Mouse (Mus musculus) hindbrain, postnatal 0 days (tissue): Measurements from ENCODE around the gene Mrps33. TPM values are rescaled to one million over a fixed set of nuclear protein-coding genes. Genes with fewer than 3 reads are reported as not detected.

ENCODE experiments used
- ATAC-seq: fragments of 200-750 bp; cut with Nextera tagmentation; 2 replicates; pipeline ENCODE4 v1.8.0; 2017; ENCODE audit warnings: mild to moderate bottlenecking, moderate TSS enrichment, moderate library complexity
- DNase-seq: peaks from one replicate; pipeline ENCODE4 v3.0.0-alpha.2; 2015; ENCODE audit warnings: low spot score
- H3K27ac ChIP-seq: fragments of 300-500 bp; sonication (generic); 2 replicates; pipeline ENCODE4 v1.5.1; 2014; ENCODE audit warnings: mild to moderate bottlenecking
- H3K27me3 ChIP-seq: fragments of 300-500 bp; sonication (generic); 2 replicates; pipeline ENCODE4 v1.6.1; 2014; ENCODE audit warnings: low read length, mixed read lengths; ENCODE audit not compliant: insufficient read depth
- H3K36me3 ChIP-seq: fragments of 300-500 bp; sonication (generic); 2 replicates; pipeline ENCODE4 v1.6.1; 2014; ENCODE audit warnings: low read length, mixed read lengths; ENCODE audit not compliant: insufficient read depth
- H3K4me1 ChIP-seq: fragments of 300-500 bp; sonication (generic); 2 replicates; pipeline ENCODE4 v1.6.1; 2014; ENCODE audit warnings: antibody characterized with exemption, low read length, mixed read lengths; ENCODE audit not compliant: insufficient read depth
- H3K4me2 ChIP-seq: fragments of 300-500 bp; sonication (generic); 2 replicates; pipeline ENCODE4 v1.6.1; 2014; ENCODE audit warnings: low read depth, mild to moderate bottlenecking, low read length, moderate library complexity, mixed read lengths
- H3K4me3 ChIP-seq: fragments of 300-500 bp; sonication (generic); 2 replicates; pipeline ENCODE4 v1.5.1; 2014; ENCODE audit warnings: low read length
- H3K9ac ChIP-seq: fragments of 300-500 bp; sonication (generic); replicated peaks from 2 replicates; pipeline ENCODE4 v1.6.1; 2014; ENCODE audit warnings: mild to moderate bottlenecking, low read length, moderate library complexity, mixed read lengths
- H3K9me3 ChIP-seq: fragments of 300-500 bp; sonication (generic); 2 replicates; pipeline ENCODE4 v1.6.1; 2016; ENCODE audit warnings: low read length, mixed read lengths
- CTCF ChIP-seq: IDR thresholded peaks from 2 replicates; pipeline ENCODE4 v1.5.1; 2016; ENCODE audit warnings: antibody characterized with exemption, control low read depth, low read depth
- WGBS: fragments of 180-500 bp; shearing (Covaris S2); extraction: QIAGEN DNeasy Blood & Tissue Kit; methylation state at CpG from one replicate; pipeline ENCODE4 v1.1.7; 2014; 5-methylcytosine and 5-hydroxymethylcytosine counted together
- polyA plus RNA-seq: library from polyadenylated mRNA; unstranded; fragments of >200 nt; fragmentation: Nextera tagmentation; extraction: Ambion mirVana; gene quantifications from 2 replicates; pipeline ENCODE4 v1.2.1, GENCODE M21; 2015
- total RNA-seq: library from RNA; depleted of rRNA; stranded (reverse); fragments of >200 nt; gene quantifications from 2 replicates; pipeline ENCODE4 v1.2.3, GENCODE M21; 2014

Gene Mrps33
- total and polyA plus RNA-seq, 2 experiments from 2014 or later: 29.3 to 205 TPM

DNA sequence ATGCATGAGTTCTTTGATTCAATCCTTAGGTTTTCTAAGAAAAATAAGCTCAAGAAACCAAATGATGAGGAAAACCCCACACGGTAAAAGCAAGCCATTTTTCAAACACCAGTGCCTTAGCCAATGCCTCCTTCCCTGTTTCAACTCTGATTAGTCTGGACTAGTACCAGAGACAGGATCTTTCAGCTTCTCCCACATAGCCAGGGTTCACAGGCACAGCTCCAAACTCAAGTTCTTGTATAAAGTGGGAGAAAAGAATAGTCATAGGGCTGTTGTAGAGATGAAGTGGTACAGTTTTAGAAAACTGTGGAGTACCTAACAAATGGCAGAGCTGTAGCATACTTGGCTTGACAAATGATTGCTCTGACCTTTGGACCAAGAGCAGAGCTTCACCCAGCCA lies 14.6 kb downstream of the Mrps33 start:
- H3K9me3 ChIP-seq: peaks cover 4% of the 10 kb centered on the region; the same call in 1 of the 2 replicates
- H3K4me1 ChIP-seq: no peaks in the 10 kb centered on the region
- no peak overlapping the region for H3K27ac ChIP-seq
- no peak for TF ChIP-seq CTCF
- H3K36me3 ChIP-seq: peaks cover 6% of the 10 kb centered on the region; the same call in 1 of the 2 replicates
- 69% methylated on average over 1 of the region's 1 CpGs for WGBS
- ATAC-seq: no peak
- DNase-seq: no peak
- no peak overlapping the region for H3K9ac ChIP-seq
- H3K4me2 ChIP-seq: no peak overlapping the region
- no peak overlapping the region for H3K4me3 ChIP-seq
- H3K27me3 ChIP-seq: no peaks in the 10 kb centered on the region

- no peaks in the 10 kb centered on the region for H3K36me3 ChIP-seq
- 0 out of 2 replicates have a peak, but pooled peaks cover 6% of the 10 kb centered on the region for H3K4me1 ChIP-seq
- 49% methylated on average over 5 of the region's 5 CpGs for WGBS
- H3K4me3 ChIP-seq: no peak overlapping the region
- ATAC-seq (no peak; the same call in 1 of the 2 replicates), DNase-seq (no peak)
- H3K9ac ChIP-seq: no peak overlapping the region
- TF ChIP-seq CTCF: no peak
- H3K27ac ChIP-seq: no peak overlapping the region
- no peak overlapping the region for H3K4me2 ChIP-seq
- no peaks in the 10 kb centered on the region for H3K27me3 ChIP-seq
- no peaks in the 10 kb centered on the region for H3K9me3 ChIP-seq
These were observed 19.0 kb downstream of the Mrps33 start for GRCm38 (mm10) chr6:39791806-39792205.

GRCm38 (mm10) chr6:39788408-39788807 lies 22.4 kb downstream of the Mrps33 start:
- Histone ChIP-seq H3K27ac (no peak overlapping the region), H3K36me3 (no peaks in the 10 kb centered on the region), H3K9me3 (no peaks in the 10 kb centered on the region), H3K4me2 (no peak overlapping the region), H3K9ac (no peak overlapping the region), H3K27me3 (no peaks in the 10 kb centered on the region), H3K4me3 (no peak overlapping the region), H3K4me1 (0 out of 2 replicates have a peak, but pooled peaks cover 6% of the 10 kb centered on the region)
- ATAC-seq (no peak), DNase-seq (no peak)
- TF ChIP-seq CTCF: no peak

DNA sequence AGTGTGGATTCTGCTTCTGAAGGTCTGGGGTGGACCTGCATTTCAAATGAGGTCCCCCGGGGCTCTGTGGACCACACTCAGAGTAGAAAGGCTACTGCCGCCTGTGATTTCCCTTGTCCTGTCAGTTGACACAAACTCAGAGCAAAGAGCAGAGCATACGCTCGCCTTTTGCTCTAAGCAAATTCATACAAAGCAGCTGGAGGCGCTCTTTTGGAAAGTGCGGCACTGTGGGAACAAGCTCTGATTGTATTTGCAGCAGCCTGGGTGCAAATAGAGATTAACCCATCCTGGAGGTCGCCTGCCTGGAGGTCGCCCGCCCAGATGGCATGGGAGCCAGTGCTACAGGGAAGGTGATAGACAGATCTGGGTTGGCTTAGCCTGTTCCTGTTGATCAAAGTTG lies 23.0 kb downstream of the Mrps33 start:
- H3K9ac ChIP-seq: no peak overlapping the region
- no peaks in the 10 kb centered on the region for H3K9me3 ChIP-seq
- H3K27ac ChIP-seq: no peak overlapping the region
- no peak overlapping the region for H3K4me3 ChIP-seq
- peak overlapping the region; percentile 21; the same call in 1 of the 2 replicates for H3K4me2 ChIP-seq
- WGBS: 13% methylated on average over 9 of the region's 9 CpGs
- ATAC-seq: peak; percentile 90
- peak; percentile 60 for DNase-seq
- no peaks in the 10 kb centered on the region for H3K36me3 ChIP-seq
- no peaks in the 10 kb centered on the region for H3K27me3 ChIP-seq
- no peak for TF ChIP-seq CTCF
- H3K4me1 ChIP-seq: 0 out of 2 replicates have a peak, but pooled peaks cover 6% of the 10 kb centered on the region

GRCm38 (mm10) chr6:39785944-39786343 lies 24.8 kb downstream of the Mrps33 start:
- ATAC-seq: no peak
- Histone ChIP-seq H3K9ac (no peak overlapping the region), H3K27me3 (no peaks in the 10 kb centered on the region), H3K36me3 (no peaks in the 10 kb centered on the region), H3K9me3 (no peaks in the 10 kb centered on the region), H3K4me3 (no peak overlapping the region), H3K4me2 (no peak overlapping the region), H3K4me1 (0 out of 2 replicates have a peak, but pooled peaks cover 6% of the 10 kb centered on the region), H3K27ac (no peak overlapping the region)
- WGBS: 80% methylated on average over 5 of the region's 5 CpGs
- TF ChIP-seq CTCF: no peak
- no peak for DNase-seq

GRCm38 (mm10) chr6:39783521-39783920 lies 27.3 kb downstream of the Mrps33 start:
- H3K4me1 ChIP-seq: 0 out of 2 replicates have a peak, but pooled peaks cover 6% of the 10 kb centered on the region
- no peak for DNase-seq
- no peak overlapping the region for H3K27ac ChIP-seq
- ATAC-seq: no peak
- no peak for TF ChIP-seq CTCF
- H3K9ac ChIP-seq: no peak overlapping the region
- H3K4me2 ChIP-seq: no peak overlapping the region
- no peaks in the 10 kb centered on the region for H3K9me3 ChIP-seq
- H3K4me3 ChIP-seq: no peak overlapping the region
- no peaks in the 10 kb centered on the region for H3K27me3 ChIP-seq
- H3K36me3 ChIP-seq: no peaks in the 10 kb centered on the region
- WGBS: 67% methylated on average over 7 of the region's 7 CpGs

GRCm38 (mm10) chr6:39782618-39783017 lies 28.2 kb downstream of the Mrps33 start:
- Histone ChIP-seq H3K9me3 (no peaks in the 10 kb centered on the region), H3K9ac (no peak overlapping the region), H3K27me3 (no peaks in the 10 kb centered on the region), H3K4me3 (no peak overlapping the region), H3K4me1 (0 out of 2 replicates have a peak, but pooled peaks cover under 1% of the 10 kb centered on the region), H3K27ac (no peak overlapping the region), H3K36me3 (no peaks in the 10 kb centered on the region), H3K4me2 (no peak overlapping the region)
- WGBS: 32% methylated on average over 3 of the region's 3 CpGs
- DNase-seq (no peak), ATAC-seq (no peak)
- peak; percentile 47 for TF ChIP-seq CTCF
